Mouse (Mus musculus) bone marrow macrophage, adult 2 months (primary cell): Measurements from ENCODE around the gene Cyb5r4.

Experiments used
- CTCF ChIP-seq: IDR thresholded peaks from 2 replicates; pipeline ENCODE4 v1.5.1; 2012; ENCODE audit warnings: low read depth, mild to moderate bottlenecking, low read length, moderate library complexity
- POLR2A ChIP-seq: IDR thresholded peaks from 2 replicates; pipeline ENCODE4 v1.6.1; 2012; ENCODE audit warnings: mild to moderate bottlenecking, low read depth, low read length, borderline replicate concordance

DNA sequence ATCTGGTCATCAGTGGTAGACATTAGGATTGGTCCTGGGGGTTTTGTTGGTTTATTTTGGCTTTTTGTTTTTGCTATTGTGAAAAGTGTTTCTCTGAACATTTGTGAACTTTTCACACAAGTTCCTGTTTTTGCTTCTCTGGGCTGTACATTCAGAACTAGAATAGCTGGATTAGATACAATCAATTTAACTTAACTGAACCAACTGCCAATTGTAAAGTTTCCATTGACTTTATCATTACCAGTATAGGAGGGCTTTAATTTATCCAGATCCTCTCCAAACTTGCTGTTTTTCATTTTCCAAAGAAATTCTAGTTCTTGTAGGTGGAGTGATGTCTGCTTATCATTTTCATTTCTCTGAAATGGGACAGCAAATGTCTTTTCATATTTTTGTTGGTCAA lies 32.0 kb upstream of the Cyb5r4 start:
- TF ChIP-seq POLR2A (no peak), CTCF (no peak)
